Mouse (Mus musculus) cortical plate, adult 2 months (tissue): ENCODE data around the gene Slc26a3.

Source experiments
- CTCF ChIP-seq: fragments of 200-500 bp; IDR thresholded peaks from 2 replicates; pipeline ENCODE4 v1.5.1; 2011; ENCODE audit warnings: mild to moderate bottlenecking, control low read depth, low read length; ENCODE audit not compliant: insufficient read depth; ENCODE audit errors: extremely low read depth
- POLR2A ChIP-seq: fragments of 200-500 bp; IDR thresholded peaks from 2 replicates; pipeline ENCODE4 v1.6.1; 2011; ENCODE audit warnings: mild to moderate bottlenecking, low read length, control low read depth; ENCODE audit not compliant: insufficient read depth; ENCODE audit errors: extremely low read depth

GRCm38 (mm10) chr12:31367721-31368120 lies 22.9 kb upstream of the Slc26a3 start:
- no peak for TF ChIP-seq CTCF
- no peak for TF ChIP-seq POLR2A
